Mouse (Mus musculus): ENCODE results near the gene 4933416C03Rik. TPM values are rescaled to one million over a fixed set of nuclear protein-coding genes. Genes with fewer than 3 reads are reported as not detected.
A peak's percentile ranks its signal among the peaks of the same experiment; 100 is the strongest.

The 4933416C03Rik gene
- polyA plus RNA-seq (2014; fragmentation: Nextera tagmentation; extraction: Ambion mirVana): 0.08 TPM in 1 of 2 replicates, not detected in the other

- H3K4me3 ChIP-seq (ENCODE audit: low read depth, low read length): no peak within 1 kb of the TSS
- H3K27me3 ChIP-seq (ENCODE audit: control insufficient read depth, insufficient read depth, low read length): no peaks in the 10 kb centered on the region
- no peak within 1 kb of the TSS for H3K9ac ChIP-seq (ENCODE audit: low read depth, low read length)
- no peaks in the 10 kb centered on the region for H3K4me1 ChIP-seq (replicated peaks; ENCODE audit: control insufficient read depth, insufficient read depth, low read length)
- WGBS: 95% methylated on average over 39 of the region's 39 CpGs
- no peaks in the 10 kb centered on the region for H3K36me3 ChIP-seq (ENCODE audit: control insufficient read depth, insufficient read depth, low read length)
- H3K27ac ChIP-seq (ENCODE audit: low read depth, low read length): no peak within 1 kb of the TSS
- no peak for ATAC-seq (ENCODE audit: low FRiP score)
- no peak for DNase-seq (ENCODE audit: low spot score)
- H3K4me2 ChIP-seq (replicated peaks; ENCODE audit: low read depth, low read length): no peak within 1 kb of the TSS
- H3K9me3 ChIP-seq (ENCODE audit: control insufficient read depth, low read length): no peaks in the 10 kb centered on the region; the same call in 1 of the 2 replicates
Measured at GRCm38 (mm10) chr10:116113867-116114474, at the start of gene 4933416C03Rik. TSS of gene 4933416C03Rik (minus strand) at chr10:116113917.

GRCm38 (mm10) chr10:116162338-116162737, 48.6 kb upstream of the 4933416C03Rik start:
- Histone ChIP-seq H3K4me1 (replicated peaks; ENCODE audit: control insufficient read depth, insufficient read depth, low read length) (no peaks in the 10 kb centered on the region), H3K27ac (ENCODE audit: low read depth, low read length) (no peak overlapping the region), H3K36me3 (ENCODE audit: control insufficient read depth, insufficient read depth, low read length) (no peaks in the 10 kb centered on the region), H3K4me3 (ENCODE audit: low read depth, low read length) (no peak overlapping the region), H3K27me3 (ENCODE audit: control insufficient read depth, insufficient read depth, low read length) (no peaks in the 10 kb centered on the region), H3K9ac (ENCODE audit: low read depth, low read length) (no peak overlapping the region), H3K9me3 (ENCODE audit: control insufficient read depth, low read length) (no peaks in the 10 kb centered on the region), H3K4me2 (replicated peaks; ENCODE audit: low read depth, low read length) (no peak overlapping the region)
- no peak for DNase-seq (ENCODE audit: low spot score)
- ATAC-seq (ENCODE audit: low FRiP score): no peak
- 78% methylated on average over 10 of the region's 12 CpGs for WGBS

DNA sequence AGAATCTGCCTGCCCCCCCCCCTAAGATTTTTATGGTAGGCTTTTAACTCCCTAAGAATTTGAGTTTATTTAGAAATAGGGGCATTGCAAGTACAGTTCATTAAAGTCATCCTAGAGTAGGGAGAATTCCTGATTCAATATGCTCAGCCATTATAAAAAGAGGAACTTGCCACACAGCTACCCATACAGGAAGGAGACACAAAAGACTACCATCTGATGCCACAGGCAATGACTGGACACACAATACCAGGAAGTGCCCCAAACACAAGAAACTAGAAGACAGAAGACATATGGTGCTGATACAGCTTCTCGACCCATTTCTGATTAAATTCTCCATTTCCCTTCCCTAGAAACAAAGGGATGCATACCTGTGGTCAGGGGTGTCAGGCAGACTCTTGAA, 43.0 kb upstream of the 4933416C03Rik start:
- DNase-seq (ENCODE audit: low spot score): no peak
- Histone ChIP-seq H3K4me1 (replicated peaks; ENCODE audit: control insufficient read depth, insufficient read depth, low read length) (no peaks in the 10 kb centered on the region), H3K4me2 (replicated peaks; ENCODE audit: low read depth, low read length) (no peak overlapping the region), H3K4me3 (ENCODE audit: low read depth, low read length) (no peak overlapping the region), H3K9ac (ENCODE audit: low read depth, low read length) (no peak overlapping the region), H3K27me3 (ENCODE audit: control insufficient read depth, insufficient read depth, low read length) (no peaks in the 10 kb centered on the region), H3K9me3 (ENCODE audit: control insufficient read depth, low read length) (no peaks in the 10 kb centered on the region), H3K36me3 (ENCODE audit: control insufficient read depth, insufficient read depth, low read length) (no peaks in the 10 kb centered on the region), H3K27ac (ENCODE audit: low read depth, low read length) (no peak overlapping the region)
- no peak for ATAC-seq (ENCODE audit: low FRiP score)
- WGBS: 69% methylated on average over 1 of the region's 1 CpGs

DNA sequence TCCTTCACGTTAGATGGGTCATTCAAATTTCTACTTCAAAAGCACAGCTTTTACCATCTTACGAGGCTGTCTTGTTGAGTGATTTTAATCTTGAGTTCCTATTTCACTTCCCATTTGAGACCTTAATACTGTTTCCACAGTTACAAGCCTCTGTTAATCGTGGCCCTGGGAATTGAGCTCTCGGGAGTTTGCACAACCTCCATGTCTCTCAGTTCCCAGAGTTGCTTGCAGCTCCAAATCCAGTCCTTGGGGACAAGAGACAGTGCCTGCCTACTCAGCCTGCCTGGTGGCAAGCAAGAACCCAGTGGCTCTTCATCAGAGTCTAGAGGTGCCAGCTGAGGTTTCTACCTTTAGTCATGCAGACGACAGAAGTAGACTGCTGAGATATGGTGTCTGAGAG, 41.0 kb upstream of the 4933416C03Rik start:
- DNase-seq (ENCODE audit: low spot score): no peak

DNA sequence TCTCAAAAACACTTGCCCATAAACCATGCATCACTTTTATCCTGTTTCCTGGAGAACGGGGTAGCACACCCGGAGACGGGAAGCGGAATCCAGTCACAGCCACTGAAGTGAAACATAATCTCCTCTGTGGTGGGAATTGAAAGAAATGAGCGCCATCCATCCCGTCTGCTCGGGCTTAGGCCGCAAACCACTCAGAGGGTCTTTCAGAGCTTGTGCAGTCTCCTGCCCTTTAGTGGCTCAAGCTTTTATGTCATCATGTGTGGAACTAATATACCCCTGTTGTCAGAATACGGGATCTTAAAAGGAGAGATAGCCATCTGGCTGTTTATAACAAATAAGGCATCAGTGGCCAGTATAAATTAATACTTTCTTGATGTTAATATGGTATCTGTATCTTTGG, 32.4 kb upstream of the 4933416C03Rik start:
- Histone ChIP-seq H3K4me2 (replicated peaks; ENCODE audit: low read depth, low read length) (no peak overlapping the region), H3K36me3 (ENCODE audit: control insufficient read depth, insufficient read depth, low read length) (no peaks in the 10 kb centered on the region), H3K9ac (ENCODE audit: low read depth, low read length) (no peak overlapping the region), H3K27me3 (ENCODE audit: control insufficient read depth, insufficient read depth, low read length) (no peaks in the 10 kb centered on the region), H3K27ac (ENCODE audit: low read depth, low read length) (no peak overlapping the region), H3K4me3 (ENCODE audit: low read depth, low read length) (no peak overlapping the region), H3K9me3 (ENCODE audit: control insufficient read depth, low read length) (no peaks in the 10 kb centered on the region), H3K4me1 (replicated peaks; ENCODE audit: control insufficient read depth, insufficient read depth, low read length) (no peaks in the 10 kb centered on the region)
- 37% methylated on average over 9 of the region's 9 CpGs for WGBS
- ATAC-seq (ENCODE audit: low FRiP score) (no peak; the same call in 1 of the 2 replicates), DNase-seq (ENCODE audit: low spot score) (peak; percentile 19)

More for the DNA sequence above, 41.0 kb upstream of the 4933416C03Rik start:
- no peak overlapping the region for H3K4me3 ChIP-seq (ENCODE audit: low read depth, low read length)
- ATAC-seq (ENCODE audit: low FRiP score): no peak
- no peak overlapping the region for H3K9ac ChIP-seq (ENCODE audit: low read depth, low read length)
- H3K27ac ChIP-seq (ENCODE audit: low read depth, low read length): no peak overlapping the region
- H3K9me3 ChIP-seq (ENCODE audit: control insufficient read depth, low read length): no peaks in the 10 kb centered on the region
- WGBS: 92% methylated on average over 5 of the region's 5 CpGs
- no peaks in the 10 kb centered on the region for H3K36me3 ChIP-seq (ENCODE audit: control insufficient read depth, insufficient read depth, low read length)
- H3K4me1 ChIP-seq (replicated peaks; ENCODE audit: control insufficient read depth, insufficient read depth, low read length): no peaks in the 10 kb centered on the region
- H3K27me3 ChIP-seq (ENCODE audit: control insufficient read depth, insufficient read depth, low read length): no peaks in the 10 kb centered on the region
- H3K4me2 ChIP-seq (replicated peaks; ENCODE audit: low read depth, low read length): no peak overlapping the region

GRCm38 (mm10) chr10:116143684-116144083, 30.0 kb upstream of the 4933416C03Rik start:
- DNase-seq (ENCODE audit: low spot score) (no peak), ATAC-seq (ENCODE audit: low FRiP score) (no peak)
- Histone ChIP-seq H3K4me3 (ENCODE audit: low read depth, low read length) (no peak overlapping the region), H3K27me3 (ENCODE audit: control insufficient read depth, insufficient read depth, low read length) (no peaks in the 10 kb centered on the region), H3K4me1 (replicated peaks; ENCODE audit: control insufficient read depth, insufficient read depth, low read length) (no peaks in the 10 kb centered on the region), H3K36me3 (ENCODE audit: control insufficient read depth, insufficient read depth, low read length) (no peaks in the 10 kb centered on the region), H3K27ac (ENCODE audit: low read depth, low read length) (no peak overlapping the region), H3K9me3 (ENCODE audit: control insufficient read depth, low read length) (no peaks in the 10 kb centered on the region), H3K4me2 (replicated peaks; ENCODE audit: low read depth, low read length) (no peak overlapping the region), H3K9ac (ENCODE audit: low read depth, low read length) (no peak overlapping the region)
- WGBS: 85% methylated on average over 10 of the region's 10 CpGs

DNA sequence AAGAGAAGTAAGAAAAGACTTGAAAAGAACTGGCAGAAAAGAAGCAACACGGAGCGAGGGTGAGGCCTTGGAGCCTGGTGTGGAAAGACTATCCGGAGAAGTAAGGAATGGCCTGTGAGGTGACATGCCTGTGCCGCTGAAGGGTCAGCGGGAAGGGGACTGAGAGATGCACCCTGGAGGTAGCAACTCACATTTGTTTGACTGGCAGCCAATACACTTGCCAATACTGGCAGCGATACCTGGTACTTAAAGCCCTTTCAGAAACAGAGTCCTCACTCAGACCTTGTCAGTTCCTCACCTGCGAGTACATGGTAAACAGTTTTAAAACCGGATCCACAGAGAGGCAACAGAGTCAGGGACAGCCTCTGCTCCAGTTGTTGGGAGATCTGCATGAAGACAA, 26.5 kb upstream of the 4933416C03Rik start:
- Histone ChIP-seq H3K9me3 (ENCODE audit: control insufficient read depth, low read length) (no peaks in the 10 kb centered on the region), H3K36me3 (ENCODE audit: control insufficient read depth, insufficient read depth, low read length) (no peaks in the 10 kb centered on the region), H3K27me3 (ENCODE audit: control insufficient read depth, insufficient read depth, low read length) (no peaks in the 10 kb centered on the region), H3K4me1 (replicated peaks; ENCODE audit: control insufficient read depth, insufficient read depth, low read length) (no peaks in the 10 kb centered on the region), H3K4me2 (replicated peaks; ENCODE audit: low read depth, low read length) (no peak overlapping the region), H3K27ac (ENCODE audit: low read depth, low read length) (no peak overlapping the region), H3K9ac (ENCODE audit: low read depth, low read length) (no peak overlapping the region), H3K4me3 (ENCODE audit: low read depth, low read length) (no peak overlapping the region)
- no peak for ATAC-seq (ENCODE audit: low FRiP score)
- DNase-seq (ENCODE audit: low spot score): no peak
- WGBS: 92% methylated on average over 8 of the region's 8 CpGs

- ATAC-seq (ENCODE audit: low FRiP score) (no peak), DNase-seq (ENCODE audit: low spot score) (no peak)
- no peaks in the 10 kb centered on the region for H3K4me1 ChIP-seq (replicated peaks; ENCODE audit: control insufficient read depth, insufficient read depth, low read length)
- no peak overlapping the region for H3K9ac ChIP-seq (ENCODE audit: low read depth, low read length)
- no peaks in the 10 kb centered on the region for H3K36me3 ChIP-seq (ENCODE audit: control insufficient read depth, insufficient read depth, low read length)
- no peak overlapping the region for H3K27ac ChIP-seq (ENCODE audit: low read depth, low read length)
- WGBS: 90% methylated on average over 2 of the region's 2 CpGs
- no peaks in the 10 kb centered on the region for H3K27me3 ChIP-seq (ENCODE audit: control insufficient read depth, insufficient read depth, low read length)
- H3K4me3 ChIP-seq (ENCODE audit: low read depth, low read length): no peak overlapping the region
- no peaks in the 10 kb centered on the region for H3K9me3 ChIP-seq (ENCODE audit: control insufficient read depth, low read length)
- no peak overlapping the region for H3K4me2 ChIP-seq (replicated peaks; ENCODE audit: low read depth, low read length)
Measured at GRCm38 (mm10) chr10:116135187-116135586, 21.5 kb upstream of the 4933416C03Rik start.

DNA sequence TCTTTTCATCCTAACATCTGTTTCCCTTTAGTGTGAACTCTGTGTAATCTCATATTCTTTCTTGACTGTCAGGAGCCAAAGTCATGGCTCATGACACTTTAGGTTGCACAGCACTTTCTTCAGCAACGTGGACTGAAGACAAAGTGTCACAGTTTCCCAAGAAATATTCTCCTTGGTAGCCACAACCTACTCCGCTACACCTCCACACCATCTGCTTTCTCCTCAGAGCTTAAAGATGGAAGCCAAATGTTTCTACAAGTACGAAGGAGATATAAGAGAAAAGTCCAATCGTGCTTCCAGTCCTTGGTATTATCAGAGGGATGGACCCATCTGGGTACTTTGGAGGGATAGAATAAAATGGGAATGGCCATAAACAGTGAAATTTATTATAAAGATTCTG, 18.5 kb upstream of the 4933416C03Rik start:
- H3K27ac ChIP-seq (ENCODE audit: low read depth, low read length): no peak overlapping the region
- H3K27me3 ChIP-seq (ENCODE audit: control insufficient read depth, insufficient read depth, low read length): no peaks in the 10 kb centered on the region
- H3K4me1 ChIP-seq (replicated peaks; ENCODE audit: control insufficient read depth, insufficient read depth, low read length): no peaks in the 10 kb centered on the region
- H3K4me2 ChIP-seq (replicated peaks; ENCODE audit: low read depth, low read length): no peak overlapping the region
- H3K9me3 ChIP-seq (ENCODE audit: control insufficient read depth, low read length): no peaks in the 10 kb centered on the region
- H3K9ac ChIP-seq (ENCODE audit: low read depth, low read length): no peak overlapping the region
- 84% methylated on average over 4 of the region's 4 CpGs for WGBS
- DNase-seq (ENCODE audit: low spot score): no peak
- no peaks in the 10 kb centered on the region for H3K36me3 ChIP-seq (ENCODE audit: control insufficient read depth, insufficient read depth, low read length)
- ATAC-seq (ENCODE audit: low FRiP score): no peak
- H3K4me3 ChIP-seq (ENCODE audit: low read depth, low read length): no peak overlapping the region
